Mouse (Mus musculus) midbrain, postnatal 0 days (tissue): Measurements from ENCODE around the gene Gpatch2. TPM values are rescaled to one million over a fixed set of nuclear protein-coding genes. Genes with fewer than 3 reads are reported as not detected.

Experiments used
- ATAC-seq: fragments of 200-750 bp; cut with Nextera tagmentation; 2 replicates; pipeline ENCODE4 v1.8.0; 2017; ENCODE audit warnings: moderate number of reproducible peaks, mild to moderate bottlenecking, moderate TSS enrichment, moderate library complexity; ENCODE audit not compliant: low FRiP score
- DNase-seq: peaks from one replicate; pipeline ENCODE4 v3.0.0-alpha.2; 2015; ENCODE audit warnings: low spot score
- H3K27ac ChIP-seq: fragments of 300-500 bp; sonication (generic); 2 replicates; pipeline ENCODE4 v1.5.1; 2014; ENCODE audit warnings: low read depth, mild to moderate bottlenecking, low read length, mixed read lengths
- H3K27me3 ChIP-seq: fragments of 300-500 bp; sonication (generic); 2 replicates; pipeline ENCODE4 v1.6.1; 2014; ENCODE audit warnings: low read length, control low read depth, mixed read lengths; ENCODE audit not compliant: insufficient read depth
- H3K36me3 ChIP-seq: fragments of 300-500 bp; sonication (generic); 2 replicates; pipeline ENCODE4 v1.6.1; 2014; ENCODE audit warnings: low read length, control low read depth, mixed read lengths; ENCODE audit not compliant: insufficient read depth
- H3K4me1 ChIP-seq: fragments of 300-500 bp; sonication (generic); 2 replicates; pipeline ENCODE4 v1.6.1; 2014; ENCODE audit warnings: mild to moderate bottlenecking, control low read depth, antibody characterized with exemption, low read length, mixed read lengths; ENCODE audit not compliant: insufficient read depth
- H3K4me2 ChIP-seq: fragments of 300-500 bp; sonication (generic); 2 replicates; pipeline ENCODE4 v1.6.1; 2014; ENCODE audit warnings: low read depth, mild to moderate bottlenecking, low read length, mixed read lengths; ENCODE audit not compliant: poor library complexity, severe bottlenecking
- H3K4me3 ChIP-seq: fragments of 300-500 bp; sonication (generic); 2 replicates; pipeline ENCODE4 v1.5.1; 2014; ENCODE audit warnings: low read depth, mild to moderate bottlenecking, low read length, moderate library complexity
- H3K9ac ChIP-seq: fragments of 300-500 bp; sonication (generic); replicated peaks from 2 replicates; pipeline ENCODE4 v1.6.1; 2014; ENCODE audit warnings: mild to moderate bottlenecking, low read length, moderate library complexity, mixed read lengths; ENCODE audit not compliant: poor library complexity, severe bottlenecking
- H3K9me3 ChIP-seq: fragments of 300-500 bp; sonication (generic); 2 replicates; pipeline ENCODE4 v1.6.1; 2016; ENCODE audit warnings: low read length, control low read depth
- CTCF ChIP-seq: IDR thresholded peaks from 2 replicates; pipeline ENCODE4 v1.5.1; 2016; ENCODE audit warnings: antibody characterized with exemption, mild to moderate bottlenecking
- WGBS: fragments of 180-500 bp; shearing (Covaris S2); extraction: QIAGEN DNeasy Blood & Tissue Kit; methylation state at CpG from one replicate; pipeline ENCODE4 v1.1.7; 2014; 5-methylcytosine and 5-hydroxymethylcytosine counted together
- polyA plus RNA-seq: library from polyadenylated mRNA; unstranded; fragments of >200 nt; fragmentation: Nextera tagmentation; extraction: Ambion mirVana; gene quantifications from 2 replicates; pipeline ENCODE4 v1.2.1, GENCODE M21; 2015
- total RNA-seq: library from RNA; depleted of rRNA; stranded (reverse); fragments of >200 nt; gene quantifications from 2 replicates; pipeline ENCODE4 v1.2.3, GENCODE M21; 2014

The Gpatch2 gene
- total and polyA plus RNA-seq, 2 experiments from 2014 or later: 15.0 to 20.5 TPM

DNA sequence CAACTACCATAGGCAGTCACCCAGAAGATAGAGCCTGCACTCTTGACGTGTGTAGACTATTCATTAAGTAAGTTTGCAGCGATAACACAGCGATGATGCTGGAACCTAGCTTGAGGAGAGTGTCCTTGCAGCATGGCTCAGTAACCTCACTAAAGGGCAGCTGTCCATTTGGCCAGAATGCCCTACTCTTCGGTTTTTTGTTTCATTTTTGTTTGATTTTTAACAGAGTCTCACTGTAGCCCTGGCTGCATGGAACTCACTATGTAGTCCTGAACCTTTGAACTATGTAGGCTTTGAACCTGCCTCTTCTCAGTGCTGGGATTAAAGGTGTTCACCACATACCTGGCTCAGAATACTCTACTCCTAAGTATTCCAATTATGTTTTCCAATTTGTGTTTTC is 22.8 kb downstream of the Gpatch2 start:
- no peak overlapping the region for H3K4me3 ChIP-seq
- no peak overlapping the region for H3K27ac ChIP-seq
- no peaks in the 10 kb centered on the region for H3K9me3 ChIP-seq
- no peak for ATAC-seq
- WGBS: 92% methylated on average over 4 of the region's 4 CpGs
- no peak overlapping the region for H3K9ac ChIP-seq
- no peak overlapping the region for H3K4me2 ChIP-seq
- DNase-seq: no peak
- H3K36me3 ChIP-seq: peaks cover 3% of the 10 kb centered on the region; the same call in 1 of the 2 replicates
- no peak for TF ChIP-seq CTCF
- H3K4me1 ChIP-seq: no peaks in the 10 kb centered on the region
- H3K27me3 ChIP-seq: no peaks in the 10 kb centered on the region

DNA sequence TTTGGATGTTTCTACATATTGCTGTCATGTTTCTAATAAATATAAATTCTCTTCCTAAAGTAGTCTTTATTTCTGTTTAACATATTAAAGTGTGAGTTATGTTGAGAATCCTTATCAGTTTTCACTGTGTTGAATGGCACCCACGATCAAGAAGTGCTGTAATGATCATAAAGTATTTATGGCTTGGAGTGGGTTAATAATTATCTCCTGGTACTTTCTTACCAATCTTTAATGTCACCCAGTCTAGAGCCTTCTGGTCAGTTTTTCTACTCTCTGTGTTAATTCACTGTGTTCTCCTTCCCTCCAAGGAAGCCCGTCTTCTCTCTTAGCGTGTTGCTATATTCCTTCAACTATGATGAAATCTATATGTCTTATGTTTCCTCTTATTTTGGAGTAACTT is 25.0 kb downstream of the Gpatch2 start:
- H3K4me2 ChIP-seq: no peak overlapping the region
- no peaks in the 10 kb centered on the region for H3K4me1 ChIP-seq
- H3K36me3 ChIP-seq: no peaks in the 10 kb centered on the region
- DNase-seq (no peak), ATAC-seq (no peak)
- no peak overlapping the region for H3K9ac ChIP-seq
- WGBS: 97% methylated on average over 3 of the region's 3 CpGs
- TF ChIP-seq CTCF: no peak
- H3K27me3 ChIP-seq: no peaks in the 10 kb centered on the region
- H3K27ac ChIP-seq: no peak overlapping the region
- no peaks in the 10 kb centered on the region for H3K9me3 ChIP-seq
- H3K4me3 ChIP-seq: no peak overlapping the region

DNA sequence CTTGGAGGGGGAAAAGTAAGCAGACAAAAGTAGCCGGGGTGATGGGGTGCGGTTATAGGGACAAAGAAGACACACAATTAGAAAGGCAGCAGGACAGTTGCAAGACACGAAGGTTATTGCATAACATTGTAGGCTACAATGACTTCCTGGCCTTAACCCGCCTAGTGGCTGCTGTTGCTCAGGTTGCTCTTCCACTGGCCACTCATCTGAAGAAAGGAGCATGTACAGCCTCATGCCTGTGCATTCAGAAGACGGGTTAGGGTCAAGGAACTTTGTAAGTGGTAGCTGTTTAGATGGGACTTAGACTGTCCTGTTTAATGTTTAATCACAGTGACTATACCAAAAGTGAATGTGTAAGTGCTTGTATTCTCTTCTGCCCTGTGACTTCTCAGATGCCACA is 26.0 kb downstream of the Gpatch2 start:
- H3K4me2 ChIP-seq: no peak overlapping the region
- no peak for TF ChIP-seq CTCF
- ATAC-seq (no peak), DNase-seq (no peak)
- 94% methylated on average over 5 of the region's 5 CpGs for WGBS
- no peak overlapping the region for H3K27ac ChIP-seq
- no peaks in the 10 kb centered on the region for H3K36me3 ChIP-seq
- no peak overlapping the region for H3K4me3 ChIP-seq
- no peaks in the 10 kb centered on the region for H3K9me3 ChIP-seq
- no peaks in the 10 kb centered on the region for H3K27me3 ChIP-seq
- H3K4me1 ChIP-seq: no peaks in the 10 kb centered on the region
- H3K9ac ChIP-seq: no peak overlapping the region

DNA sequence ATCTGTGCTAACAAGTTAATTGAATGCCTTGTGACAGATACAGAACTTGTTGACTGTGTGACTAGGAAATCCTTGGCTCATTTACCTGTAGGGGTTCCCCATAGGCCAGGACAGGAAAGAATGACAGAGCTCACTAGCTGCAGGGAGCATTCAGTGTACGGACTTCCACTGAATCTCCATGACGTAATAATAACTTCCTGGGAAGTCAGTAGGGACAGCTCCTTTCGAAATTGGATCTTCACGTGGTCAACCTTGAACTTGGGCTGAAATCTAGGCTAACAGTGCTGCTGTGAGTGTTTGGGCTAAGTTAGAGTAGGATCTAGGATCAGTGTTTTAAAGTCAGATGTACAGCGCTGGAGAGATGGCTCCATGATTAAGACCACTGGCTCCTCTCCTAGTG is 29.4 kb downstream of the Gpatch2 start:
- Histone ChIP-seq H3K36me3 (no peaks in the 10 kb centered on the region), H3K4me1 (no peaks in the 10 kb centered on the region), H3K27me3 (no peaks in the 10 kb centered on the region), H3K27ac (no peak overlapping the region), H3K9ac (no peak overlapping the region), H3K9me3 (no peaks in the 10 kb centered on the region), H3K4me2 (no peak overlapping the region), H3K4me3 (no peak overlapping the region)
- TF ChIP-seq CTCF: no peak
- ATAC-seq: no peak
- DNase-seq: no peak
- WGBS: 88% methylated on average over 5 of the region's 5 CpGs

DNA sequence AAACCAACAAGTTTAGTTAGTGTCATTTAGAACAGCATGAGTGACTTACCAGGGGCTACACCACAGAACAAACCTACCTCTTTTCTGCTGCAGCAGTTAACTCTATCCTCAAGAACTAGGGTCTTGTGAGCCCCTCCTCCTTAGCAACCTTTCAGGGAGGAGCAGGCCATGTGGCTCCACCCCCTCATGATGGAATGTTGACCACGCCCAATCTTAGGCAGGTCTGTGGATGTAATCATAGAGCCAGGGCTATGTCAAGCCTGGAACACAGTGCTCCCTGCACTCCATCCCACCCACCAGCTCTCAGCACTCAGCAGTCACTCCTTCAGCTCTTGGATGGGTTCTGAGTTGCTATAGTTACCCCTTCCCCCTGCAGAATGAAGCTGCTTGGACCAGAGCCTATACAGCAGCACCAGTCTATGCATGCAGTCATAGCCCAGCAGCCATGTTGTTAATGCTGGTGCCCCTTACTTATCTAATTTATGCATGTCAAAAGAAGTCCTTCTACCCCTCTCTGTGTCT is 35.5 kb downstream of the Gpatch2 start:
- Histone ChIP-seq H3K4me1 (no peaks in the 10 kb centered on the region), H3K27me3 (no peaks in the 10 kb centered on the region), H3K9me3 (no peaks in the 10 kb centered on the region), H3K4me2 (no peak overlapping the region), H3K36me3 (no peaks in the 10 kb centered on the region), H3K27ac (no peak overlapping the region), H3K4me3 (no peak overlapping the region), H3K9ac (no peak overlapping the region)
- DNase-seq (no peak), ATAC-seq (no peak)
- TF ChIP-seq CTCF: no peak
- 95% methylated on average over 1 of the region's 1 CpGs for WGBS

DNA sequence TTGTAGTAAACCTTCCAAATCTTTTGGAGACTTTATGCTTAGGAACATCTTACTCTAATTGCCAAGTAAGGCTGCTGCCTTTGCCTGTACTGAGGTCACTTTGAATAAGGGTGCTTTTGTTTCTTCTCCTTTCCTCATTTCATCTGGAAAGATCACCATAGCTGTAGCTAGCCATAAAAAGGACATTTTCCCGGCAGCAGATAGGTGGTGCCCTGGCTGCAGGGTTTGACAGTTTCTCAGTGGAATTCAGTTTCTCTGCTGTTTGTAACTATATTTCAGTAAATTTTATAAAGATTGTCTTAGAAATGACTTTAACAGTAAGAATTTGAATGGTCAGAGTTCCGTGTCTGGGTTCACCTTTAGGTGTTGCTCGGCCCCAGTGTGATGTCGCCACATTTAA is 43.4 kb downstream of the Gpatch2 start:
- peak; percentile 66 for TF ChIP-seq CTCF
- Histone ChIP-seq H3K9me3 (no peaks in the 10 kb centered on the region), H3K27ac (no peak overlapping the region), H3K9ac (no peak overlapping the region), H3K4me2 (no peak overlapping the region), H3K27me3 (no peaks in the 10 kb centered on the region), H3K4me3 (no peak overlapping the region), H3K4me1 (no peaks in the 10 kb centered on the region), H3K36me3 (no peaks in the 10 kb centered on the region)
- DNase-seq: no peak
- no peak for ATAC-seq
- WGBS: 77% methylated on average over 4 of the region's 4 CpGs
